Mouse (Mus musculus): Measurements from ENCODE around the gene Rpl41. TPM values are rescaled to one million over a fixed set of nuclear protein-coding genes. Genes with fewer than 3 reads are reported as not detected.

Gene Rpl41
- total RNA-seq, 2 experiments from 2014 or later: 2,468 to 2,532 TPM

GRCm38 (mm10) chr10:128499116-128499671 lies 49.9 kb downstream of the Rpl41 start:
- DNase-seq (ENCODE audit: low spot score in 2 of 2): peak; percentile 54 to 67

- DNase-seq (ENCODE audit: low spot score in 2 of 2): peak; percentile 93
Measured at GRCm38 (mm10) chr10:128498590-128498989, 50.5 kb downstream of the Rpl41 start, which contains the start of gene Myl6b. Gene Myl6b, minus strand, starts transcription at chr10:128498685.

Small RNA genes lying within 50 kb of the gene (microRNA-seq; reads per million reads assigned to microRNA genes)
- gene Gm47275 (0 reads per million in 2 experiments), gene Mir6916 (0 reads per million in 2 experiments), gene Mir6917 (0 reads per million in 2 experiments)

Other genes with a start within 250 kb of the Rpl41 start
- gene Pan2, start 246.0 kb downstream of the Rpl41 start, total RNA-seq (2021): 10 to 100 TPM; 15.5 to 15.8 TPM
- 10 to 100 TPM; 75.5 to 78.5 TPM for gene Cnpy2, start 226.8 kb downstream of the Rpl41 start, total RNA-seq (2021)
- 100 to 1,000 TPM; 277 to 286 TPM for gene Cs, start 211.6 kb downstream of the Rpl41 start, total RNA-seq (2021)
- gene Coq10a, start 180.3 kb downstream of the Rpl41 start, total RNA-seq (2021): 10 to 100 TPM; 55.6 to 58.8 TPM
- gene Ankrd52, start 172.2 kb downstream of the Rpl41 start, total RNA-seq (2021): 10 to 100 TPM; 79.0 to 80.3 TPM
- gene Slc39a5, start 148.1 kb downstream of the Rpl41 start, total RNA-seq (2021): under 1 TPM; 0.22 to 0.53 TPM
- 10 to 100 TPM; 94.1 to 94.2 TPM for gene Nabp2, start 137.8 kb downstream of the Rpl41 start, total RNA-seq (2021)
- gene Rnf41, start 137.6 kb downstream of the Rpl41 start, total RNA-seq (2021): 10 to 100 TPM; 76.0 to 78.2 TPM
- gene Smarcc2, start 90.1 kb downstream of the Rpl41 start, total RNA-seq (2021): 100 to 1,000 TPM; 205 to 222 TPM
- gene Myl6, start 55.2 kb downstream of the Rpl41 start, total RNA-seq (2021): 100 to 1,000 TPM; 608 to 632 TPM
- 10 to 100 TPM; 25.5 to 29.3 TPM for gene Myl6b, start 50.6 kb downstream of the Rpl41 start, total RNA-seq (2021)
- gene Esyt1, start 23.4 kb downstream of the Rpl41 start, total RNA-seq (2021): 10 to 100 TPM; 10.1 to 11.9 TPM
- 10 to 100 TPM; 12.2 to 14.0 TPM for gene Zc3h10, start 1.5 kb downstream of the Rpl41 start, total RNA-seq (2021)
- gene Pa2g4, start 16.7 kb upstream of the Rpl41 start, total RNA-seq (2021): 10 to 100 TPM; 83.2 to 87.6 TPM
- under 1 TPM; 0.71 to 0.76 TPM for gene Erbb3, start 40.3 kb upstream of the Rpl41 start, total RNA-seq (2021)
- 100 to 1,000 TPM; 508 to 545 TPM for gene Rps26, start 77.4 kb upstream of the Rpl41 start, total RNA-seq (2021)
- gene Ikzf4, start 96.7 kb upstream of the Rpl41 start, total RNA-seq (2021): 10 to 100 TPM; 17.2 to 17.7 TPM
- gene Suox, start 124.8 kb upstream of the Rpl41 start, total RNA-seq (2021): 10 to 100 TPM in 1 of 2 experiments, 1 to 10 TPM in 1; 9.5 to 11.9 TPM
- 100 to 1,000 TPM; 118 to 125 TPM for gene Rab5b, start 147.0 kb upstream of the Rpl41 start, total RNA-seq (2021)
- 1 to 10 TPM in 1 of 2 experiments, under 1 TPM in 1; 0.91 to 1.1 TPM for gene Pmel, start 154.9 kb upstream of the Rpl41 start, total RNA-seq (2021)
- 1 to 10 TPM; 7.9 to 9.6 TPM for gene Cdk2, start 155.7 kb upstream of the Rpl41 start, total RNA-seq (2021)
- 1 to 10 TPM; 8.0 to 8.2 TPM for gene Dgka, start 195.6 kb upstream of the Rpl41 start, total RNA-seq (2021)
- gene Pym1, start 198.6 kb upstream of the Rpl41 start, total RNA-seq (2021): 10 to 100 TPM; 34.9 to 35.1 TPM
- gene Mmp19, start 241.6 kb upstream of the Rpl41 start, total RNA-seq (2021): under 1 TPM; 0.53 to 0.89 TPM

Measured in layer of hippocampus, postnatal 10 days (tissue).